Mouse (Mus musculus) limb, embryonic 15.5 days (tissue): ENCODE measurements around the gene Diras1. TPM values are rescaled to one million over a fixed set of nuclear protein-coding genes. Genes with fewer than 3 reads are reported as not detected.
A peak's percentile ranks its signal among the peaks of the same experiment; 100 is the strongest.
"Not testable (repeated sequence)": the region's sequence is repeated elsewhere in the genome, so short reads cannot be mapped to it uniquely, and the experiment has no call there.

Source experiments
- ATAC-seq: fragments of 200-750 bp; cut with Nextera tagmentation; 2 replicates; pipeline ENCODE4 v1.8.0; 2017; ENCODE audit warnings: low read depth, moderate TSS enrichment; ENCODE audit not compliant: insufficient number of reproducible peaks, low FRiP score, low TSS enrichment
- H3K27ac ChIP-seq: fragments of 300-500 bp; sonication (generic); 2 replicates; pipeline ENCODE4 v1.5.1; 2015; ENCODE audit warnings: moderate library complexity, mild to moderate bottlenecking, inconsistent platforms
- H3K27me3 ChIP-seq: fragments of 300-500 bp; sonication (generic); 2 replicates; pipeline ENCODE4 v1.6.1; 2015; ENCODE audit warnings: inconsistent platforms
- H3K36me3 ChIP-seq: fragments of 300-500 bp; sonication (generic); 2 replicates; pipeline ENCODE4 v1.6.1; 2015; ENCODE audit warnings: inconsistent platforms
- H3K4me1 ChIP-seq: fragments of 300-500 bp; sonication (generic); 2 replicates; pipeline ENCODE4 v1.6.1; 2015; ENCODE audit warnings: inconsistent platforms
- H3K4me2 ChIP-seq: fragments of 300-500 bp; sonication (generic); 2 replicates; pipeline ENCODE4 v1.6.1; 2015; ENCODE audit warnings: mild to moderate bottlenecking, inconsistent platforms
- H3K4me3 ChIP-seq: fragments of 300-500 bp; sonication (generic); 2 replicates; pipeline ENCODE4 v1.5.1; 2015; ENCODE audit warnings: mild to moderate bottlenecking, inconsistent platforms
- H3K9ac ChIP-seq: fragments of 300-500 bp; sonication (generic); 2 replicates; pipeline ENCODE4 v1.6.1; 2015; ENCODE audit warnings: inconsistent platforms
- H3K9me3 ChIP-seq: fragments of 300-500 bp; sonication (generic); 2 replicates; pipeline ENCODE4 v1.6.1; 2016; ENCODE audit warnings: inconsistent platforms
- WGBS: fragments of 180-500 bp; shearing (Covaris S2); methylation state at CpG from one replicate; pipeline ENCODE4 v1.1.7; 2015; 5-methylcytosine and 5-hydroxymethylcytosine counted together
- polyA plus RNA-seq: library from polyadenylated mRNA; unstranded; fragments of >200 nt; fragmentation: Nextera tagmentation; extraction: Ambion mirVana; gene quantifications from 2 replicates; pipeline ENCODE4 v1.2.1, GENCODE M21; 2015

Gene Diras1
- polyA plus RNA-seq, 1 experiment from 2014 or later, result 0.29 TPM

GRCm38 (mm10) chr10:81055169-81055568 is 29.7 kb upstream of the Diras1 start:
- no peak overlapping the region for H3K4me2 ChIP-seq
- ATAC-seq, result no peak
- no peak overlapping the region for H3K27ac ChIP-seq
- H3K27me3 ChIP-seq, result no peaks in the 10 kb centered on the region
- no peaks in the 10 kb centered on the region for H3K9me3 ChIP-seq
- 86% methylated on average over 6 of the region's 6 CpGs for WGBS
- H3K4me3 ChIP-seq, result no peak overlapping the region
- no peak overlapping the region for H3K9ac ChIP-seq
- H3K36me3 ChIP-seq, result peaks cover 53% of the 10 kb centered on the region
- H3K4me1 ChIP-seq, result peaks cover 38% of the 10 kb centered on the region

DNA sequence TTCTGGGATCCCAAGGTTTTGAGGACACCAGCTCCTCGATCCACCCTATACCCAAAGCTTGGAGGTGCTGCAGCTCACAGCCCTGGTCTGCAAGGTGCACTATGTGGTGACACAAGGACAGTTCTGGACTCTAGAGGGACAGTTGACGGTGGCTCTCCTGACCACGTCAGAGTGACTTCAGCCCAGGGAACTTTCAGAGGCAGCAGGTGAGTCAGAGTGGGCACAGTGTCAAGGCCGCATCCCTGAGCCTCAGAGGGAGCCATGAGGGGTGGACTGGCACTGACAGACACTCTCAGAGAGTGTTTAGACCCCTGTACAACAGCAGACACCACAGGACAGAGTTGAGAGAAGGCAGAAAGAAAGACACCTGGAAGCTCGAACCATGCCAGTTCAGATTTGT is 27.1 kb upstream of the Diras1 start:
- Histone ChIP-seq H3K27ac (no peak overlapping the region), H3K9me3 (no peaks in the 10 kb centered on the region), H3K36me3 (peaks cover 76% of the 10 kb centered on the region), H3K27me3 (no peaks in the 10 kb centered on the region), H3K4me2 (no peak overlapping the region), H3K4me3 (no peak overlapping the region), H3K9ac (no peak overlapping the region), H3K4me1 (peaks cover 17% of the 10 kb centered on the region)
- WGBS, result 89% methylated on average over 5 of the region's 5 CpGs
- ATAC-seq, result no peak

DNA sequence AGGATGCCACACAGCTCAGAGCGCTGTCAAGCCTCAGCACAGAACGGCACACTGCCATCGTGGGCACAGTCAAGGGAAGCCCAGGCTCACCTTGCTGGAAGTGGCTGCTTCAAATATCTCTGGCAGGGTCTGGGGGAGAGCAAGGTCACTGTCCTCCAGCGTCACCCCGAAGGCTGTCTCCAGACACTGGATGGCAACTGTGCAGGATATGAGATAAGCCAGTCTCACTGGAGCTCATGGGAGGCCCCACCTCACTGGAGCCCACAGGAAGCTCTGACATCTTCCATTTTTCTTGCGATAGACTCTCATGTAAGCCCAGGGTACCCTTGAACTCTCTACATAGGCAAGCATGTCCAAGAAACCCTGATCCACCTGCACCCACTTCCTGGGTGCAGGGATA is 25.7 kb upstream of the Diras1 start:
- Histone ChIP-seq H3K4me3 (no peak overlapping the region), H3K27ac (no peak overlapping the region), H3K4me1 (peaks cover 5% of the 10 kb centered on the region; the same call in 1 of the 2 replicates), H3K36me3 (peaks cover 85% of the 10 kb centered on the region), H3K27me3 (no peaks in the 10 kb centered on the region), H3K9ac (no peak overlapping the region), H3K9me3 (no peaks in the 10 kb centered on the region), H3K4me2 (no peak overlapping the region)
- ATAC-seq, result no peak
- 95% methylated on average over 6 of the region's 6 CpGs for WGBS

- WGBS, result 94% methylated on average over 4 of the region's 4 CpGs
- Histone ChIP-seq H3K9ac (no peak overlapping the region), H3K4me1 (peaks cover 5% of the 10 kb centered on the region; the same call in 1 of the 2 replicates), H3K27ac (no peak overlapping the region), H3K36me3 (peaks cover 89% of the 10 kb centered on the region), H3K4me2 (no peak overlapping the region), H3K27me3 (no peaks in the 10 kb centered on the region), H3K4me3 (no peak overlapping the region), H3K9me3 (no peaks in the 10 kb centered on the region)
- ATAC-seq, result no peak
Observed at GRCm38 (mm10) chr10:81050645-81051044, 25.2 kb upstream of the Diras1 start.

- ATAC-seq, H3K4me2 ChIP-seq, H3K27ac ChIP-seq, H3K4me1 ChIP-seq, H3K9me3 ChIP-seq, H3K4me3 ChIP-seq, H3K27me3 ChIP-seq, H3K9ac ChIP-seq: not testable (repeated sequence)
- H3K36me3 ChIP-seq, result peaks cover 77% of the 10 kb centered on the region
- WGBS, result 90% methylated on average over 14 of the region's 14 CpGs
Observed at GRCm38 (mm10) chr10:81045246-81045645, 19.8 kb upstream of the Diras1 start.

DNA sequence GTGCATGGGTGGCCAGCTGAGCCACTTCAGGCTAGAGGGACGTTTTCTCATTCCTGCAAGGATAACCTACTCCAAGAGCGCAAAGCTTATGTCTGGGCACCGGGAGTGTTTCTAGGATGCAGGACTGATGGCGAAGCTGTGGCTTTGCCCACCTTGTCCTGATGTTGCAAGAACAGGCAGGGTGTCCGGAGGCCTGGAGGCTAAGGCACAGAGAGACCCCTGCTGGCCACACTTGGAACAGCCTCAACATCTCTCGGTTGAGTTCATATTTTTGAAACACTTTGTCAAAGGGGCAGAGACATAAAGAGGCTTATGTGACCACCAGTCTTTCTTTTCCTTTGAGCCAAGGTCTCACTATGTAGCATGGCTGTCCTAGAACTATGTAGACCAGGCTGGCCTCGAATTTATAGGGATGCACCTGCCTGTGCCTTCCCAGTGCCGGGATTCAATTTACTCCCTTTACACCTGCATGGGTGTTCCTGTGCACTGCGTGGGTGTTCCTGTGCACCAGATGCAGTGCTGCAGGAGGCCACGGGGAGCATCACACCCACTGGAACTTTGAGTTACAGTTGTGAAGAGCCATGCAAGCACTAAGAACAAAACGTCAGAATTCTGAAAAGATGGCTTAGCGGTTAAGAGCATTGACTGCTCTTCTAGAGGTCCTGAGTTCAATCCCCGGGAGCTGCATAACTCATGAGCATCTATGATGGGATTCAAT is 16.2 kb upstream of the Diras1 start:
- no peak overlapping the region for H3K4me2 ChIP-seq
- H3K36me3 ChIP-seq, result peaks cover 40% of the 10 kb centered on the region
- H3K4me3 ChIP-seq, result no peak overlapping the region
- H3K27ac ChIP-seq, result no peak overlapping the region
- no peak for ATAC-seq
- no peaks in the 10 kb centered on the region for H3K9me3 ChIP-seq
- no peaks in the 10 kb centered on the region for H3K4me1 ChIP-seq
- 29% methylated on average over 13 of the region's 13 CpGs for WGBS
- no peak overlapping the region for H3K9ac ChIP-seq
- no peaks in the 10 kb centered on the region for H3K27me3 ChIP-seq

DNA sequence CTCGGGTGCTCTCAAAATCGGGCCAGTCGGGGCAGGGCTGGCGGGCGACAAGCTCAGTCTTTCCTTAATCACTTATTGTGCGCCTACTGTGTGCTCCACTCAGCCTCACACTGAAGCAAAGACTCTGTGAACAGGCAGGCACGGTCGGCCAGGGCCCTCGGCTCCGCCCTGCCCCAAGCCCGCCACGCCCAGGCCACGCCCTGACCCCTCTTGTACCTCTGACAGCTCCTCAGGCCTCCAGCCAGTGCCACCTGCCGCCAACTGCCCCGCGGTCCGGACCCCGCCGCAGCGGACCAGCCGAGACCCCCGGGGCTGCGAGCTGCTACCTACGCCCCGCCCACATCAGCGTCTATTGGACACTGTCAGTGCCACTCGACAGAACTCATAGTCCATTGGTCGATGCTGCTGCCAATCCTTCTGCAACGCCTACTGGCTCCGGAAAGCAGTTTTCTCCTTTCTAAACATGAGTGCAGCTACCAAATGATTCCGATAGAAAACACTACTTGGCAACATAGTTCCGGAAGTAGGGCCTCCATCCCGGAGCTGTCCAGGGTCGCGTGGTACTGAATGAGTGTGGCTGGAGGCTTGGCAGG is 11.6 kb upstream of the Diras1 start, which contains the start of gene Slc39a3:
TSS of gene Slc39a3 (minus strand) at position 439 of the 593 bp plus-strand sequence.
- ATAC-seq, result peak; percentile 97
- Histone ChIP-seq H3K9me3 (no peaks in the 10 kb centered on the region), H3K36me3 (peaks cover 20% of the 10 kb centered on the region), H3K4me3 (peak within 1 kb of the TSS; percentile 89), H3K27me3 (no peaks in the 10 kb centered on the region), H3K4me2 (peak within 1 kb of the TSS; percentile 71), H3K4me1 (no peaks in the 10 kb centered on the region), H3K27ac (peak within 1 kb of the TSS; percentile 61; the same call in 1 of the 2 replicates), H3K9ac (peak within 1 kb of the TSS; percentile 79)
- under 1% methylated on average over 35 of the region's 35 CpGs for WGBS

- no peak overlapping the region for H3K4me2 ChIP-seq
- no peaks in the 10 kb centered on the region for H3K27me3 ChIP-seq
- WGBS, result 76% methylated on average over 7 of the region's 7 CpGs
- no peak overlapping the region for H3K27ac ChIP-seq
- H3K9me3 ChIP-seq, result no peaks in the 10 kb centered on the region
- no peak for ATAC-seq
- H3K36me3 ChIP-seq, result peaks cover 27% of the 10 kb centered on the region
- H3K4me1 ChIP-seq, result no peaks in the 10 kb centered on the region
- no peak overlapping the region for H3K9ac ChIP-seq
- no peak overlapping the region for H3K4me3 ChIP-seq
Observed at GRCm38 (mm10) chr10:81036251-81036650, 10.8 kb upstream of the Diras1 start.

DNA sequence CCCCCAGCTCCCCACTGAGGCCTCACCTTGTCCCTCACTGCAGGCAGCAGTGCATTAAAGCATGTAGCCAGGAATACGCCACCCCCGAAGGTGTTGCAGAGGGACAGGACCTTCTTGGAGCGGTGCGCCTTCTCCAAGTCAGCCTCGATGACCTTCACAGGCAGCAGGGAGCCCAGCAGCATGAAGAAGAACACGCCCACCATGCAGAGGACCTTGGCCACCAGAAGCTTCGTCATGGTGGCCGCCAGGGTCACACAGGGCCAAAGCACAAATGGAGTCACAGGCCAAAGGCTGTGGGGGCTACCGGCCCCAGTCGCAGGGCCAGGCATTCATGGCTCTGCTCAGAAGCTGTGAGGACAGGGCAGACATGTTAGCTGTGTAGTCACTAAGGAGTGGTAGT is 8.1 kb upstream of the Diras1 start:
- no peak for ATAC-seq
- H3K36me3 ChIP-seq, result peaks cover 42% of the 10 kb centered on the region
- WGBS, result 79% methylated on average over 10 of the region's 10 CpGs

DNA sequence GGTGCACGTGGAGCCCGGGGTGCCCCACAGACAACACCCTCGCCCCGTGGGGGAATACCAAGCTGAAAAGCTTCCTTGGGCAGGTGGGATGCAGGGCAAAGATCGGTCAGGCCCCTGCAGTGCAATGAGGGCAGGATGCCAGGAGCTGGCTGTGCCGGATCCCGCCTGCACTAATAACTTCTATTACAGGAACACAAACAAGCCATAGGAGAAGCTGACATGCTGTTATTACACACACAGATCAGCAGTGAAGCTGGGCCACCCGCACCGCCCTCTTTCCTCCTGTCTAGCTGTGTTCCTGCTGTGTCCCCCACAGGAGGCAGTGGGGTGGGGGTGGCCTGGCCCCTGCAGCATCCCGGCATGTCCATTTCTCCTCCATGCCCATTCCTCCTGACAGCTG is 3.6 kb upstream of the Diras1 start:
- 57% methylated on average over 10 of the region's 10 CpGs for WGBS
- H3K9ac ChIP-seq, result no peak overlapping the region

More for the DNA sequence above, 8.1 kb upstream of the Diras1 start:
- Histone ChIP-seq H3K9ac (no peak overlapping the region), H3K4me2 (no peak overlapping the region), H3K4me1 (no peaks in the 10 kb centered on the region), H3K27me3 (no peaks in the 10 kb centered on the region), H3K27ac (no peak overlapping the region), H3K9me3 (no peaks in the 10 kb centered on the region), H3K4me3 (no peak overlapping the region)

DNA sequence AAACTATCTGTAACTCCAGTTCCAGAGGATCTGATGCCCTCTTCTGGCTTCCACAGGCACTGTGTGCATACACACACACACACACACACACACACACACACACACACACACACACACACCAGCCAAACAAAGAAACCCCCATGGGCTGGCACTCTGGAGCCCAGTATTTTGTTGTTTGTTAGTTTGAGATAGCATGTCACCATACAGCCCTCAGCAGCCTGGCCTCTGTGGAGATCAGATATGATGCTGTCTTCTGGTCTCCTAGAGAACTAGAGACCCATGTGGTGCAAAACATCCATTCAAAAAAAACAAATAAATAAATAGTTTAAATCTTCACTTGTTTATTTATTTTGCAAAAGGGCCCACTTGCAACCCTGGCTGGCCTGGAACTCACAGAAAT is 2.8 kb upstream of the Diras1 start:
- Histone ChIP-seq H3K36me3 (peaks cover 33% of the 10 kb centered on the region), H3K4me2 (no peak overlapping the region), H3K9me3 (no peaks in the 10 kb centered on the region), H3K9ac (no peak overlapping the region), H3K27me3 (peaks cover 44% of the 10 kb centered on the region), H3K4me3 (no peak overlapping the region), H3K4me1 (peaks cover 6% of the 10 kb centered on the region), H3K27ac (no peak overlapping the region)
- no peak for ATAC-seq

More for the DNA sequence above, 3.6 kb upstream of the Diras1 start:
- Histone ChIP-seq H3K27me3 (peaks cover 36% of the 10 kb centered on the region), H3K4me2 (no peak overlapping the region), H3K36me3 (peaks cover 41% of the 10 kb centered on the region), H3K9me3 (no peaks in the 10 kb centered on the region), H3K4me3 (no peak overlapping the region), H3K27ac (no peak overlapping the region), H3K4me1 (peaks cover 6% of the 10 kb centered on the region)
- no peak for ATAC-seq

DNA sequence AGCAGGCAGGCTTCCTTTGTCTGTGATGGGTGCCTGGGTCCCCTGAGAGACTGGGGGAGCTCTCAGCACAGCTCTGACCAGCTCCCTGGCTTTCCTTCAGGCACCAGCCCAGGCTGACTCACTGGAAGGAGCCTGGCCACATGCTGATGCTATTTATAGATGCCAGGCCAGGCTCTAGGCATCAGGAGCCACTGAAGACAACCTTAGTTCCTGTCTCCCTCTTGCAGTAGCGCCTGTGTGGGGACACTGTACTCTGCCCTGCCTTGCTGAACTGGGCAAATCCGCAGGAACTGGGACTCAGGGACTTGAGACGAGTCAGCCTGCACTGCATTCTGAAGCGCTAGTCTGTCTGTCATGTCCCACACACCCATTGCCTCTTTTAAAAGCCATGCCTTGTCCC is 1.9 kb upstream of the Diras1 start:
- Histone ChIP-seq H3K9me3 (no peaks in the 10 kb centered on the region), H3K36me3 (peaks cover 24% of the 10 kb centered on the region), H3K4me1 (peaks cover 6% of the 10 kb centered on the region), H3K9ac (no peak overlapping the region), H3K27me3 (peaks cover 52% of the 10 kb centered on the region), H3K4me3 (no peak overlapping the region), H3K27ac (no peak overlapping the region), H3K4me2 (no peak overlapping the region)
- 63% methylated on average over 4 of the region's 4 CpGs for WGBS
- ATAC-seq, result no peak
